Mouse (Mus musculus): ENCODE data around the gene Mllt10. TPM values are rescaled to one million over a fixed set of nuclear protein-coding genes. Genes with fewer than 3 reads are reported as not detected.

The Mllt10 gene
- polyA plus RNA-seq, 1 experiment from 2014 or later, result 36.4 TPM

GRCm38 (mm10) chr2:18175234-18175633 lies 120.2 kb downstream of the Mllt10 start:
- 30% methylated on average over 1 of the region's 1 CpGs for WGBS (ENCODE audit: insufficient replicate concordance)
- Histone ChIP-seq H3K27ac (ENCODE audit: low read depth, low read length) (no peak overlapping the region), H3K36me3 (ENCODE audit: control insufficient read depth, insufficient read depth, low read length) (peaks cover 17% of the 10 kb centered on the region)

DNA sequence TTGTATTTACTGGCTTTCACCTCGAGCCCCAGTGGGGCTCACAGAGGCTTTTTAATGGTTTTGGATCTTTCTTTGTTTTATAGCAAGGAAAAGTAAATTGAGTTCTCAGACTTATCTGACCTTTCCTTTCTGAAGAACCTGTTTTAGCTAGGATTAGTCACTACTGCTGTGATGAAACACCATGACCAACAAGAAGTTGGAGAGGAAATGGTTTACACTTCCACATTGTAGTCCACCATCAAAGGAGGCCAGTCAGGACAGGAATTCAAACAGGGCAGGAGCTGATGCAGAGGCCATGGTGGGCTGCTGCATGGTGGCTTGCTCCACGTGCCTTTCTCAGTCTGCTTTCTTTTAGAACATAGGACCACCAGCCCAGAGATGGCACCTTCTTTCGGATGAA lies 121.2 kb downstream of the Mllt10 start:
- peaks cover 17% of the 10 kb centered on the region for H3K36me3 ChIP-seq (ENCODE audit: control insufficient read depth, insufficient read depth, low read length)
- WGBS (ENCODE audit: insufficient replicate concordance), result 87% methylated on average over 3 of the region's 3 CpGs
- no peak for ATAC-seq (replicated peaks; ENCODE audit: insufficient number of reproducible peaks, low FRiP score, low TSS enrichment)

More at GRCm38 (mm10) chr2:18175234-18175633, 120.2 kb downstream of the Mllt10 start:
- H3K9ac ChIP-seq (ENCODE audit: low read depth, low read length), result no peak overlapping the region
- ATAC-seq (replicated peaks; ENCODE audit: insufficient number of reproducible peaks, low FRiP score, low TSS enrichment), result no peak
- H3K4me3 ChIP-seq (ENCODE audit: low read depth, low read length), result no peak overlapping the region
- no peak overlapping the region for H3K4me2 ChIP-seq
- H3K9me3 ChIP-seq (replicated peaks; ENCODE audit: control insufficient read depth, low read length), result no peaks in the 10 kb centered on the region
- no peaks in the 10 kb centered on the region for H3K27me3 ChIP-seq (ENCODE audit: control insufficient read depth, insufficient read depth, low read length)
- no peaks in the 10 kb centered on the region for H3K4me1 ChIP-seq (ENCODE audit: control insufficient read depth, insufficient read depth, low read length)

DNA sequence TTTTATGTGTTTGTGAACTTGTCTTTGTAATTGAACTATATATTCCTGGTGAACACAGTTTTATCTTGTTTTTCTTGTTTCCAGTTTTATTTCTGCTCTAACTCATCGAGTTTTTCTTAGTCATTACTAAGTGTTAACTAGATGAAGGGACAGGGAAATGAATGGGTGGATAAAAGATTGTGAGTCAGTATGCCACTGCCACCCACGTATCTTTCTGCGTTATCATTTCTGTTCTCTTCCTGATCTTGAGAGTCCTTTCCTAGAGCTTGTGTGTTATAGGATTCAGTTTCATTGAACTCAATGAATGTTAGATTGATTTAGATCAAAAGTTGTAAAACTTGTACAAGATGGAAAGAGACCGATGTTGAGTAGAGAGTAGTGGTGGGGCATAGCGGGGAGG lies 125.3 kb downstream of the Mllt10 start:
- no peak for ATAC-seq (replicated peaks; ENCODE audit: insufficient number of reproducible peaks, low FRiP score, low TSS enrichment)
- no peaks in the 10 kb centered on the region for H3K9me3 ChIP-seq (replicated peaks; ENCODE audit: control insufficient read depth, low read length)
- no peaks in the 10 kb centered on the region for H3K4me1 ChIP-seq (ENCODE audit: control insufficient read depth, insufficient read depth, low read length)
- H3K4me3 ChIP-seq (ENCODE audit: low read depth, low read length), result no peak overlapping the region
- H3K9ac ChIP-seq (ENCODE audit: low read depth, low read length), result no peak overlapping the region
- H3K4me2 ChIP-seq, result no peak overlapping the region
- H3K36me3 ChIP-seq (ENCODE audit: control insufficient read depth, insufficient read depth, low read length), result peaks cover 24% of the 10 kb centered on the region
- no peaks in the 10 kb centered on the region for H3K27me3 ChIP-seq (ENCODE audit: control insufficient read depth, insufficient read depth, low read length)
- H3K27ac ChIP-seq (ENCODE audit: low read depth, low read length), result no peak overlapping the region
- WGBS (ENCODE audit: insufficient replicate concordance), result 89% methylated on average over 5 of the region's 5 CpGs

More for the DNA sequence above, 121.2 kb downstream of the Mllt10 start:
- H3K4me1 ChIP-seq (ENCODE audit: control insufficient read depth, insufficient read depth, low read length), result no peaks in the 10 kb centered on the region
- H3K4me2 ChIP-seq, result no peak overlapping the region
- H3K27ac ChIP-seq (ENCODE audit: low read depth, low read length), result no peak overlapping the region
- H3K9ac ChIP-seq (ENCODE audit: low read depth, low read length), result no peak overlapping the region
- H3K27me3 ChIP-seq (ENCODE audit: control insufficient read depth, insufficient read depth, low read length), result no peaks in the 10 kb centered on the region
- no peak overlapping the region for H3K4me3 ChIP-seq (ENCODE audit: low read depth, low read length)
- H3K9me3 ChIP-seq (replicated peaks; ENCODE audit: control insufficient read depth, low read length), result no peaks in the 10 kb centered on the region

GRCm38 (mm10) chr2:18181631-18182030 lies 126.6 kb downstream of the Mllt10 start:
- no peak overlapping the region for H3K4me3 ChIP-seq (ENCODE audit: low read depth, low read length)
- no peaks in the 10 kb centered on the region for H3K4me1 ChIP-seq (ENCODE audit: control insufficient read depth, insufficient read depth, low read length)
- H3K9ac ChIP-seq (ENCODE audit: low read depth, low read length), result no peak overlapping the region
- no peaks in the 10 kb centered on the region for H3K27me3 ChIP-seq (ENCODE audit: control insufficient read depth, insufficient read depth, low read length)
- 93% methylated on average over 3 of the region's 3 CpGs for WGBS (ENCODE audit: insufficient replicate concordance)
- ATAC-seq (replicated peaks; ENCODE audit: insufficient number of reproducible peaks, low FRiP score, low TSS enrichment), result no peak
- no peak overlapping the region for H3K27ac ChIP-seq (ENCODE audit: low read depth, low read length)
- no peak overlapping the region for H3K4me2 ChIP-seq
- no peaks in the 10 kb centered on the region for H3K9me3 ChIP-seq (replicated peaks; ENCODE audit: control insufficient read depth, low read length)
- peaks cover 25% of the 10 kb centered on the region for H3K36me3 ChIP-seq (ENCODE audit: control insufficient read depth, insufficient read depth, low read length)

DNA sequence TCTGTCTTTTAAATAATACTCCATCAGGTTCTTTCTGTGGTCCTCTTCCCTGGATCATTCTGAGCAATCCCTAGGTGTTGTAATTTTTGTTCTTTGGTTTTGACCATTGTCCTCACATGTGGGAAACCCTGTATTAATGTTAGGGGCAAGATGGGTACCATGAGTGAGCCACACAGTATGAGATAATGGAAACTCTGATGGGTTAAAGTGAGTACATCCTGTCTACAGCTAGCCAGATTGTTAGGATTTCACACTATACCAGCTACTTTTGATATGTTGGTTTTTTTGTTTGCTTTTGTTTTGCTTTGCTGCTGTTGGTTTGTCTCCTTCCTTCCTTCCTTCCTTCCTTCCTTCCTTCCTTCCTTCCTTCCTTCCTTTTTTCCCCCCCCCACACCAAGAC lies 128.0 kb downstream of the Mllt10 start:
- no peak overlapping the region for H3K4me3 ChIP-seq (ENCODE audit: low read depth, low read length)
- no peak overlapping the region for H3K4me2 ChIP-seq
- ATAC-seq (replicated peaks; ENCODE audit: insufficient number of reproducible peaks, low FRiP score, low TSS enrichment), result no peak
- no peak overlapping the region for H3K27ac ChIP-seq (ENCODE audit: low read depth, low read length)
- no peaks in the 10 kb centered on the region for H3K9me3 ChIP-seq (replicated peaks; ENCODE audit: control insufficient read depth, low read length)
- H3K36me3 ChIP-seq (ENCODE audit: control insufficient read depth, insufficient read depth, low read length), result peaks cover 23% of the 10 kb centered on the region
- no peak overlapping the region for H3K9ac ChIP-seq (ENCODE audit: low read depth, low read length)
- H3K4me1 ChIP-seq (ENCODE audit: control insufficient read depth, insufficient read depth, low read length), result no peaks in the 10 kb centered on the region
- no peaks in the 10 kb centered on the region for H3K27me3 ChIP-seq (ENCODE audit: control insufficient read depth, insufficient read depth, low read length)

- H3K27ac ChIP-seq (ENCODE audit: low read depth, low read length), result no peak overlapping the region
- 77% methylated on average over 2 of the region's 2 CpGs for WGBS (ENCODE audit: insufficient replicate concordance)
These were observed 133.3 kb downstream of the Mllt10 start for GRCm38 (mm10) chr2:18188367-18188766.

GRCm38 (mm10) chr2:18195285-18195684 lies 140.2 kb downstream of the Mllt10 start:
- Histone ChIP-seq H3K27ac (ENCODE audit: low read depth, low read length) (no peak overlapping the region), H3K36me3 (ENCODE audit: control insufficient read depth, insufficient read depth, low read length) (peaks cover 5% of the 10 kb centered on the region; the same call in 1 of the 2 replicates), H3K4me3 (ENCODE audit: low read depth, low read length) (no peak overlapping the region), H3K9me3 (replicated peaks; ENCODE audit: control insufficient read depth, low read length) (no peaks in the 10 kb centered on the region), H3K4me2 (no peak overlapping the region), H3K27me3 (ENCODE audit: control insufficient read depth, insufficient read depth, low read length) (no peaks in the 10 kb centered on the region), H3K4me1 (ENCODE audit: control insufficient read depth, insufficient read depth, low read length) (no peaks in the 10 kb centered on the region), H3K9ac (ENCODE audit: low read depth, low read length) (no peak overlapping the region)
- ATAC-seq (replicated peaks; ENCODE audit: insufficient number of reproducible peaks, low FRiP score, low TSS enrichment), result no peak
- 82% methylated on average over 4 of the region's 4 CpGs for WGBS (ENCODE audit: insufficient replicate concordance)

More at GRCm38 (mm10) chr2:18188367-18188766, 133.3 kb downstream of the Mllt10 start:
- Histone ChIP-seq H3K4me3 (ENCODE audit: low read depth, low read length) (no peak overlapping the region), H3K9me3 (replicated peaks; ENCODE audit: control insufficient read depth, low read length) (no peaks in the 10 kb centered on the region), H3K4me2 (no peak overlapping the region), H3K27me3 (ENCODE audit: control insufficient read depth, insufficient read depth, low read length) (no peaks in the 10 kb centered on the region), H3K4me1 (ENCODE audit: control insufficient read depth, insufficient read depth, low read length) (no peaks in the 10 kb centered on the region), H3K36me3 (ENCODE audit: control insufficient read depth, insufficient read depth, low read length) (peaks cover 31% of the 10 kb centered on the region), H3K9ac (ENCODE audit: low read depth, low read length) (no peak overlapping the region)
- ATAC-seq (replicated peaks; ENCODE audit: insufficient number of reproducible peaks, low FRiP score, low TSS enrichment), result no peak

DNA sequence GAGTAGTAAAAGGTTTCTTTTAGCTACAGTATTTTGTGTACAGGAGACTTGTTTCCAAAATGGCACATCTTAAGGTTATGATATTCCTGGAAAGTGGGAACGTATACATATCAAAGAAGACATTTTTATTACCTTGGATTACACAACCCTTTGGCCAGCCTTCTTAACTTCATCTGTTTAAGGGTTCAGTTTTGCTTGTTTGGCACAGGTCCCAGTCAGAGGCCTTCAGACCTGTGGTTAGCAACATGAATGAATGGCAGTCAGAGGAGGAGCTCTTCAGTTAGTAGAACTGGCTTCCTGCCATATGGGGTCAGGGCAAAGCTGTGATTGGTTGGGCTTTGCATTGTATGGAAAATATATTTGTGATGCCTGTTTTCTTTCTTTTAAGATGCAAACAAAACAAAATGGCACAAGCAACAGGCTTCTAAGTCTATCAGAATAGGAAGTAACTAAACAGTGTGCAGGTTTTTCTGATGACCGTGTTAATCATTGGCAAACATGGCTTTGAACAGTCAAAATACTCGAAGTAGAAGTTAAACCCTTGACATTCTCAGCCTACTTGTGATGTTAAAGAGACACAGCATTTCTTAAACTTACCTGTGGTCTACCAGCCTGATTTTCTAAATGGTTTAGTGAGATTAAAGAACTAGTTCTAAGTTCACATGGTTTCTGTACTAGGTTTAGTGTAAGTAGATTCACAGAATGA lies 140.8 kb downstream of the Mllt10 start:
- peaks cover 5% of the 10 kb centered on the region; the same call in 1 of the 2 replicates for H3K36me3 ChIP-seq (ENCODE audit: control insufficient read depth, insufficient read depth, low read length)
- no peak overlapping the region for H3K27ac ChIP-seq (ENCODE audit: low read depth, low read length)
- no peaks in the 10 kb centered on the region for H3K9me3 ChIP-seq (replicated peaks; ENCODE audit: control insufficient read depth, low read length)
- H3K4me2 ChIP-seq, result no peak overlapping the region
- H3K4me3 ChIP-seq (ENCODE audit: low read depth, low read length), result no peak overlapping the region
- 82% methylated on average over 3 of the region's 3 CpGs for WGBS (ENCODE audit: insufficient replicate concordance)
- no peaks in the 10 kb centered on the region for H3K27me3 ChIP-seq (ENCODE audit: control insufficient read depth, insufficient read depth, low read length)
- ATAC-seq (replicated peaks; ENCODE audit: insufficient number of reproducible peaks, low FRiP score, low TSS enrichment), result no peak
- no peak overlapping the region for H3K9ac ChIP-seq (ENCODE audit: low read depth, low read length)
- no peaks in the 10 kb centered on the region for H3K4me1 ChIP-seq (ENCODE audit: control insufficient read depth, insufficient read depth, low read length)

DNA sequence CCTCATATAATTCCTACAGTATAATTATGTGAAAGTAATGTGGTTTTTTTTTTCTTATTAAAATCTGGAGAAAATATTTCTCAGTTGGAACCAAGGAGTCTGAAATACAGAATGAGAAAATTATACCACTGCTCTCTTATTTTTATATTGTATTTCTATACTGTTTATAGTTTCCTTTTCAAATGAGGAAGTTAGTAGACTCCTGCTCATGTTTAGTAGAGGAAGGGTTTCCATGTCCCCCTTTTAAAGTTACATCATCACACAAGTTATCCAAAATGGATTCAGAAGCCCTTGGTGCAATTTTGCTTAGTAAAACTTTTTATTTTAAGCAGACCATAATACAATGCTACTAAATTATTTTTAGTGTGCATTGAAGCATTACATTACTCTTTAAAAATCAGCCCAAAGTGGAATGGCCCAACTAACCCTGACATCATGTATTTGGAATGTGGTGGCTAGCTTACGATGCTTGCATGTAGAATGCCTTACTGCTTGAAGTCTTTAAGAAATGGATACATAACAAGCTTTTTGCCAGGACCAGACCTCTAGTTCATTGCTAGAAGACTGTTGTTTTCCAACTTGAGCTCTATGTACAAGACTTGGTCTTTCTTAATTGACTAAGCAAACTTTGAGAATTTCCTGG lies 146.9 kb downstream of the Mllt10 start:
- Histone ChIP-seq H3K4me3 (ENCODE audit: low read depth, low read length) (no peak overlapping the region), H3K9ac (ENCODE audit: low read depth, low read length) (no peak overlapping the region), H3K9me3 (replicated peaks; ENCODE audit: control insufficient read depth, low read length) (no peaks in the 10 kb centered on the region), H3K4me2 (no peak overlapping the region), H3K27me3 (ENCODE audit: control insufficient read depth, insufficient read depth, low read length) (no peaks in the 10 kb centered on the region), H3K36me3 (ENCODE audit: control insufficient read depth, insufficient read depth, low read length) (peaks cover 21% of the 10 kb centered on the region), H3K4me1 (ENCODE audit: control insufficient read depth, insufficient read depth, low read length) (no peaks in the 10 kb centered on the region), H3K27ac (ENCODE audit: low read depth, low read length) (no peak overlapping the region)
- no peak for ATAC-seq (replicated peaks; ENCODE audit: insufficient number of reproducible peaks, low FRiP score, low TSS enrichment)
- 72% methylated on average over 1 of the region's 1 CpGs for WGBS (ENCODE audit: insufficient replicate concordance)

All from heart, embryonic 11.5 days (tissue).